Mouse (Mus musculus): Measurements from ENCODE around the gene Ubash3a. TPM values are rescaled to one million over a fixed set of nuclear protein-coding genes. Genes with fewer than 3 reads are reported as not detected.
"Not testable (repeated sequence)": the region's sequence is repeated elsewhere in the genome, so short reads cannot be mapped to it uniquely, and the experiment has no call there.

The Ubash3a gene
- polyA plus RNA-seq, 1 experiment from 2014 or later, result 0.42 TPM

- no peak overlapping the region for H3K27ac ChIP-seq (ENCODE audit: low read depth, low read length)
- no peaks in the 10 kb centered on the region for H3K4me1 ChIP-seq (ENCODE audit: control insufficient read depth, insufficient read depth, low read length)
- H3K4me3 ChIP-seq (ENCODE audit: low read depth, low read length), result no peak overlapping the region
- no peaks in the 10 kb centered on the region for H3K36me3 ChIP-seq (ENCODE audit: control insufficient read depth, insufficient read depth, low read length)
- no peak overlapping the region for H3K9ac ChIP-seq (ENCODE audit: low read length)
- H3K4me2 ChIP-seq (ENCODE audit: low read depth), result no peak overlapping the region
- no peaks in the 10 kb centered on the region for H3K27me3 ChIP-seq (ENCODE audit: control insufficient read depth, insufficient read depth, low read length)
- WGBS, result 84% methylated on average over 2 of the region's 2 CpGs
- no peak for ATAC-seq (ENCODE audit: insufficient read depth, low FRiP score, low TSS enrichment)
- DNase-seq (ENCODE audit: low spot score), result no peak
- H3K9me3 ChIP-seq (ENCODE audit: control insufficient read depth, low read length), result no peaks in the 10 kb centered on the region
Observed at GRCm38 (mm10) chr17:31269761-31270160, 62.1 kb downstream of the Ubash3a start.

GRCm38 (mm10) chr17:31270246-31270645 lies 62.6 kb downstream of the Ubash3a start:
- Histone ChIP-seq H3K9ac (ENCODE audit: low read length) (no peak overlapping the region), H3K4me1 (ENCODE audit: control insufficient read depth, insufficient read depth, low read length) (no peaks in the 10 kb centered on the region), H3K27ac (ENCODE audit: low read depth, low read length) (no peak overlapping the region), H3K27me3 (ENCODE audit: control insufficient read depth, insufficient read depth, low read length) (0 out of 2 replicates have a peak, but pooled peaks cover 1% of the 10 kb centered on the region), H3K4me3 (ENCODE audit: low read depth, low read length) (no peak overlapping the region), H3K36me3 (ENCODE audit: control insufficient read depth, insufficient read depth, low read length) (no peaks in the 10 kb centered on the region), H3K4me2 (ENCODE audit: low read depth) (no peak overlapping the region), H3K9me3 (ENCODE audit: control insufficient read depth, low read length) (no peaks in the 10 kb centered on the region)
- ATAC-seq (ENCODE audit: insufficient read depth, low FRiP score, low TSS enrichment), result no peak
- 91% methylated on average over 4 of the region's 4 CpGs for WGBS
- DNase-seq (ENCODE audit: low spot score), result no peak

- H3K36me3 ChIP-seq (ENCODE audit: control insufficient read depth, insufficient read depth, low read length); DNase-seq (ENCODE audit: low spot score); H3K27me3 ChIP-seq (ENCODE audit: control insufficient read depth, insufficient read depth, low read length); ATAC-seq (ENCODE audit: insufficient read depth, low FRiP score, low TSS enrichment); H3K4me3 ChIP-seq (ENCODE audit: low read depth, low read length); H3K9ac ChIP-seq (ENCODE audit: low read length); H3K27ac ChIP-seq (ENCODE audit: low read depth, low read length); H3K4me2 ChIP-seq (ENCODE audit: low read depth); H3K9me3 ChIP-seq (ENCODE audit: control insufficient read depth, low read length); H3K4me1 ChIP-seq (ENCODE audit: control insufficient read depth, insufficient read depth, low read length): not testable (repeated sequence)
- WGBS, result 86% methylated on average over 8 of the region's 8 CpGs
Observed at GRCm38 (mm10) chr17:31270736-31271135, 63.1 kb downstream of the Ubash3a start.

GRCm38 (mm10) chr17:31271136-31271851 lies 63.6 kb downstream of the Ubash3a start:
- ATAC-seq (ENCODE audit: insufficient read depth, low FRiP score, low TSS enrichment) (no peak), DNase-seq (ENCODE audit: low spot score) (no peak)
- Histone ChIP-seq H3K27ac (ENCODE audit: low read depth, low read length) (no peak overlapping the region), H3K9ac (ENCODE audit: low read length) (no peak overlapping the region), H3K36me3 (ENCODE audit: control insufficient read depth, insufficient read depth, low read length) (no peaks in the 10 kb centered on the region), H3K27me3 (ENCODE audit: control insufficient read depth, insufficient read depth, low read length) (0 out of 2 replicates have a peak, but pooled peaks cover 2% of the 10 kb centered on the region), H3K9me3 (ENCODE audit: control insufficient read depth, low read length) (no peaks in the 10 kb centered on the region), H3K4me1 (ENCODE audit: control insufficient read depth, insufficient read depth, low read length) (no peaks in the 10 kb centered on the region), H3K4me2 (ENCODE audit: low read depth) (no peak overlapping the region), H3K4me3 (ENCODE audit: low read depth, low read length) (no peak overlapping the region)
- WGBS, result 75% methylated on average over 7 of the region's 7 CpGs

GRCm38 (mm10) chr17:31272416-31273165 lies 64.9 kb downstream of the Ubash3a start:
- no peak for ATAC-seq (ENCODE audit: insufficient read depth, low FRiP score, low TSS enrichment)
- 90% methylated on average over 9 of the region's 9 CpGs for WGBS

GRCm38 (mm10) chr17:31273631-31274030 lies 66.0 kb downstream of the Ubash3a start:
- no peaks in the 10 kb centered on the region for H3K36me3 ChIP-seq (ENCODE audit: control insufficient read depth, insufficient read depth, low read length)
- H3K27ac ChIP-seq (ENCODE audit: low read depth, low read length), result no peak overlapping the region
- DNase-seq (ENCODE audit: low spot score) (no peak), ATAC-seq (ENCODE audit: insufficient read depth, low FRiP score, low TSS enrichment) (no peak)
- H3K4me3 ChIP-seq (ENCODE audit: low read depth, low read length), result no peak overlapping the region
- 87% methylated on average over 8 of the region's 8 CpGs for WGBS
- no peak overlapping the region for H3K9ac ChIP-seq (ENCODE audit: low read length)
- H3K4me2 ChIP-seq (ENCODE audit: low read depth), result no peak overlapping the region
- 0 out of 2 replicates have a peak, but pooled peaks cover 2% of the 10 kb centered on the region for H3K27me3 ChIP-seq (ENCODE audit: control insufficient read depth, insufficient read depth, low read length)
- H3K4me1 ChIP-seq (ENCODE audit: control insufficient read depth, insufficient read depth, low read length), result peaks cover 2% of the 10 kb centered on the region; the same call in 1 of the 2 replicates
- no peaks in the 10 kb centered on the region for H3K9me3 ChIP-seq (ENCODE audit: control insufficient read depth, low read length)

More at GRCm38 (mm10) chr17:31272416-31273165, 64.9 kb downstream of the Ubash3a start:
- DNase-seq (ENCODE audit: low spot score), result no peak
- Histone ChIP-seq H3K9ac (ENCODE audit: low read length) (no peak overlapping the region), H3K9me3 (ENCODE audit: control insufficient read depth, low read length) (no peaks in the 10 kb centered on the region), H3K4me3 (ENCODE audit: low read depth, low read length) (no peak overlapping the region), H3K4me1 (ENCODE audit: control insufficient read depth, insufficient read depth, low read length) (peaks cover under 1% of the 10 kb centered on the region; the same call in 1 of the 2 replicates), H3K4me2 (ENCODE audit: low read depth) (no peak overlapping the region), H3K27me3 (ENCODE audit: control insufficient read depth, insufficient read depth, low read length) (0 out of 2 replicates have a peak, but pooled peaks cover 2% of the 10 kb centered on the region), H3K36me3 (ENCODE audit: control insufficient read depth, insufficient read depth, low read length) (no peaks in the 10 kb centered on the region), H3K27ac (ENCODE audit: low read depth, low read length) (no peak overlapping the region)

GRCm38 (mm10) chr17:31275181-31275580 lies 67.5 kb downstream of the Ubash3a start:
- no peak overlapping the region for H3K4me2 ChIP-seq (ENCODE audit: low read depth)
- 0 out of 2 replicates have a peak, but pooled peaks cover 2% of the 10 kb centered on the region for H3K27me3 ChIP-seq (ENCODE audit: control insufficient read depth, insufficient read depth, low read length)
- WGBS, result 87% methylated on average over 6 of the region's 6 CpGs
- no peak overlapping the region for H3K9ac ChIP-seq (ENCODE audit: low read length)
- no peak for ATAC-seq (ENCODE audit: insufficient read depth, low FRiP score, low TSS enrichment)
- no peaks in the 10 kb centered on the region for H3K9me3 ChIP-seq (ENCODE audit: control insufficient read depth, low read length)
- no peak overlapping the region for H3K27ac ChIP-seq (ENCODE audit: low read depth, low read length)
- DNase-seq (ENCODE audit: low spot score), result no peak
- peaks cover 2% of the 10 kb centered on the region; the same call in 1 of the 2 replicates for H3K4me1 ChIP-seq (ENCODE audit: control insufficient read depth, insufficient read depth, low read length)
- H3K36me3 ChIP-seq (ENCODE audit: control insufficient read depth, insufficient read depth, low read length), result no peaks in the 10 kb centered on the region
- H3K4me3 ChIP-seq (ENCODE audit: low read depth, low read length), result no peak overlapping the region

GRCm38 (mm10) chr17:31276207-31276921 lies 68.7 kb downstream of the Ubash3a start:
- DNase-seq (ENCODE audit: low spot score) (no peak), ATAC-seq (ENCODE audit: insufficient read depth, low FRiP score, low TSS enrichment) (no peak; the same call in 1 of the 2 replicates)
- H3K9me3 ChIP-seq (ENCODE audit: control insufficient read depth, low read length), result no peaks in the 10 kb centered on the region
- H3K4me1 ChIP-seq (ENCODE audit: control insufficient read depth, insufficient read depth, low read length), result peaks cover 2% of the 10 kb centered on the region; the same call in 1 of the 2 replicates
- H3K27me3 ChIP-seq (ENCODE audit: control insufficient read depth, insufficient read depth, low read length), result 0 out of 2 replicates have a peak, but pooled peaks cover 2% of the 10 kb centered on the region
- peak overlapping the region; percentile 55 for H3K4me2 ChIP-seq (ENCODE audit: low read depth)
- H3K9ac ChIP-seq (ENCODE audit: low read length), result no peak overlapping the region
- peak overlapping the region; percentile 32 for H3K4me3 ChIP-seq (ENCODE audit: low read depth, low read length)
- H3K36me3 ChIP-seq (ENCODE audit: control insufficient read depth, insufficient read depth, low read length), result no peaks in the 10 kb centered on the region
- H3K27ac ChIP-seq (ENCODE audit: low read depth, low read length), result no peak overlapping the region
- 27% methylated on average over 9 of the region's 9 CpGs for WGBS
